Mouse (Mus musculus): ENCODE data around the gene Exoc4. TPM values are rescaled to one million over a fixed set of nuclear protein-coding genes. Genes with fewer than 3 reads are reported as not detected.
A peak's percentile ranks its signal among the peaks of the same experiment; 100 is the strongest.

Gene Exoc4
- total RNA-seq, 2 experiments from 2014 or later: 40.0 to 44.1 TPM

DNA sequence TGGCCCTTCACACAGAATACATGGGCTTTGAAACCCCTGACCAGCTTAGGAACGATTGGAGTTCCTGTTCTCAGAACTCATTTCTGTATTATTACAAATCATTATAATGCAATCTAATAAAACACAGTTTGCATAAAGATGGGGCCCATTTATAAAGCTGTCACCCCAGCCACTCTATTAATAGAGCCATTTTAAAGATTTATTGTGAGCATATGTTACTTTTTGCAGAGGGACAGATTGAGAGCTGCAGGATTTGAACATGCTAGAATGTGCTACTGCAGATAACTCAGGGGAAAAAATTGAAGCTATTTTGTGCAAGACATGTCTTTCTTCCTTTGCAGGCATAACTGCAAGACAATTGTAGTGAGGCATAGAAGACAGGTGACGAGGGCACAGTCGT is 485.1 kb downstream of the Exoc4 start:
- DNase-seq (ENCODE audit: low spot score in 2 of 2): no peak

DNA sequence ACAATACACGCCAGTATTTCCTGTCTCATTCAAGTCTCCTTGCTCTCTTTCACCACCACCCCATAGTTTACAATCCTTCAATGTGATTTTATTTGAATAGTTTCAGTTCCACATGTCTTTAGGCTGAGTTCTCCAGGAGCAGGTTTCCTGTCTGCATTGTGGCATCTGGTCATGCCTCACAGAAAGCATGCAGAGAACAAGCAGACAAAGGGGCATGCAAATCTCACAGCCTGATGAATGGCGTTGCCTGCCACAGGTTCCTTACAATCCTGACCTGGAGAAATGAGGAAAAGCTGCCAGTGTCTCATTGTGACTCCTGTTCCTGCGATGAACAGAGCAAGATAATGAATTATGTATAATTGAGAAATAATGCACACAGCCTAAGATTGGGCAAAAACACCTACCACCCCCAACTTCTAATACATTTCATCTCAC is 490.0 kb downstream of the Exoc4 start:
- no peak for DNase-seq (ENCODE audit: low spot score in 2 of 2)

DNA sequence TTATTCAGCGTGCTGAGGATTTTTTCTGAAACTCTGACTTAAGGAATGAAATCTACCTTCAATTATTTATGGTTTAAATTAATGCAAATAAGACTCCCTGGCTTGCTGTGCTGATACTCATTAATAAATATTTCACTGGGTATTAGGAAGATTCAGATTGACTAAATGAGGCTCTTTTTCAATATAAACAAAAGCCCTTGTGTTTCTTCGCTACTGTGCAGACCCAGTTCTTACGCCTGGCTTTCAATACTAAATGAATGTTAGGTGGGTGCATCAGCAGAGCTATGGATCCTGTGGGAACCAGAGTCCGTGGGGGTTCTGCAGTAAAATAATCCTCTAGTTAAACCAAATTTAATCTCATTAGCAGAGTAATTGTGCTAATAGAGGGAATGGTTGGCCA is 490.4 kb downstream of the Exoc4 start:
- no peak for DNase-seq (ENCODE audit: low spot score in 2 of 2)

DNA sequence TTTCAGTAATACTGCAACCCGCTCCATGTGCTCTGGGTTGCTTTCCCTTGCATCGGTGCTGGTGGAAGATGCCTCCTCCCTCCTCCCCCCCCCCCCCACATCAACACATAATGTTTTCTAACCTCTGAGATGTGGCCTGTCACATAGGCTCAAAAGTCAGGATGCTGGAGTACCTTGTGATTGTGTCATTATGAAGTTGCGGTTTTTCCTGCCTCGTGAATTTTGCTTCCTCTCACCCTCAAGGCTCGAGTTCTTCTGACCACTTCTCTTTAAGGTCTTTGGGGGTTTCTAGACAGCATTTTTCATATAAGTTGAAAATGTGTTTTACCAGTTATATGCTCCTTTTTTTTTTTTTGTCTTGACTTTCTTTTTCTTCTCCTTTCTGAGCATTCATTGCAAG is 507.1 kb downstream of the Exoc4 start:
- no peak for DNase-seq (ENCODE audit: low spot score in 2 of 2)

DNA sequence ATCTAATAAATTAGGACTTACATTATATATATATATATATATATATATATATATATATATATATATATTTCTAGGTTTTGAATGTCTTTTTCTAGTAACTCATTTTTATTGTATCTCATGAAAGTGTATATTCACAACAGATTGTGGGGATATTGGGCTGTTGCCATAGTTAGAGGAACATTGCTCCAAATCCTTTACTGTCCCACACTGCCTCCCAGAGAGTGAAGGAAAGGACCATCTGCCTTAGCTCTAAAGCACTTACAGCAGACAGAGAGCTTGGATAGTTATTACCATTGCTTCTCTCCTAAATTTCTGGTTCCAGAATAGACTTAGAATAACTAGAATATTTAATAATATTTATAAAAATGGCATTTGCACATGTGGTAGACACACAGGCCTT is 512.7 kb downstream of the Exoc4 start:
- no peak for DNase-seq (ENCODE audit: low spot score in 2 of 2)

DNA sequence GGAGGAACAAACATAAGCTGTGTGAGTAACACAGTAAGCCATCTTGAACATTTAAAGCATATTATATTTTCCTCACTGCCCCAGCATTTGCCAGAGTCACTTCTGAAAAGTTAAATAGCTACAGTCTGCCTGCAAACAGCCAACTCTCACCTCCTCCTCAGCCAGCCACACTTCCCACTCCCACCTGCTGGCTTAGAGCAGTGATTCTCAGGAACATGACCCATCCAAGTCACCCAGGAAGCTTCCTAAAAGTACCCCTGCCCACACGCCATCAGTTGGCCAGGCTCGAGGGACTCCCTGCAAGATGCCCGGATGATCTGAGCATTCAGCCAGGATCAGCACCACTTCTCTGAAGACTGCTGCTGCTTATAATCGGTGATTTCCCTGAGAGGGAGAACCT is 514.4 kb downstream of the Exoc4 start:
- no peak for DNase-seq (ENCODE audit: low spot score in 2 of 2)

DNA sequence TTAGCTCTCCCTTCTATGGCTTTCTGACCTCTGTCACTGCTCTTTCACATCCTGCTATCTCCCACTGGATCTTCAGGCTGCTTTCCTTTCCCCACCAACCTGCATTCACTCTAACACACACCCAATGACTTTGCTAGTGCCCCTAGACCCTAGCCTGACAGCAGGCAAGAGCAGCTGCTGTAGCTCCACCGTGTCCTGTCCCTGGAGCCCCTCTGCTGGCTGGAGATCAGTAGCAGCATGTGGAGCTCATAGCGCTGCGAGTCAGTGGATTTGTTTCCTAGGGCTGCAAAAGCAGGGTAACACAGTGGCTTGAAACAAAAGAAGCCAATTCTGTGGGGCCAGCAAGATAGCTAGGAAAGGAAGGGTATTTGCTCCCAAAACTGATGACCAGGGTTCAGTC is 515.1 kb downstream of the Exoc4 start:
- DNase-seq (ENCODE audit: low spot score in 2 of 2): no peak

DNA sequence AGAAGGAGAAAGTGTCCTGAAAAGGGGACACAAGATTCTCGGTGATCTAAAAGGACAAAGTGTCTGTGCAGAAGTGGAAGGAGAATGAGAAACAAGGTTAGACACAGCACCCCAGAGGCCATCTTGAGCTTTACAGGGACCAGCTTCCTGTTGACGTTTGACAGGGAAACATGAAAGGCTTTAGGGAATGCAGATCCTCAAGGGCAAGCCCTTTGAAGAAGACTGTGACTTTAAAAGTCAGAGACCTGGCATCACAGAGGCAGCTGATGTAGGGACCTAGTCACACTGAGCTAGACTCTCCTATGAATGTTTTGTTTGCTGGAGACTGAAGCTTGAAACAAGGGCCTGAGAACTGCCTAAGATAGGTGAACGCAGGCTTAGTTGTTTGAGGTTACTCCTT is 520.4 kb downstream of the Exoc4 start:
- DNase-seq (ENCODE audit: low spot score in 2 of 2): no peak

DNA sequence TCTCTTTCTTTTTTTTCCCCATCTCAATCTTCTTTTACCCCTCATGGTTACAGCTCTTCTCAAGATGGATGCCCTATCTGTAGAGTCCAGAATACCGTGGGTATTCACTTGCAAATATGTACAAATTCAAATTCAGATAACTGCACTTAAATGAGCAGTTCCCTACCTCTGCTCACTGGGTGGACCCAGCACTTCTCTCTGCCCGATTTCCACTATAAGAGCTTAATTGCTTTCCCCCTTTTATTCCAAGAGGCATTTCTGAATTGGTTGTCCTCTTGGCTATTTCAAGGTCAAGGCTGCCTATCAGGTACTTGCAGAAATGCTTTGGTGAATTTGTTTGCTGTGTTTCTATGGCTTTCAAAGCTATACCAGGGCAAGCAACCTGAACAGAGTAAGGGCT is 521.1 kb downstream of the Exoc4 start:
- DNase-seq (ENCODE audit: low spot score in 2 of 2): no peak

DNA sequence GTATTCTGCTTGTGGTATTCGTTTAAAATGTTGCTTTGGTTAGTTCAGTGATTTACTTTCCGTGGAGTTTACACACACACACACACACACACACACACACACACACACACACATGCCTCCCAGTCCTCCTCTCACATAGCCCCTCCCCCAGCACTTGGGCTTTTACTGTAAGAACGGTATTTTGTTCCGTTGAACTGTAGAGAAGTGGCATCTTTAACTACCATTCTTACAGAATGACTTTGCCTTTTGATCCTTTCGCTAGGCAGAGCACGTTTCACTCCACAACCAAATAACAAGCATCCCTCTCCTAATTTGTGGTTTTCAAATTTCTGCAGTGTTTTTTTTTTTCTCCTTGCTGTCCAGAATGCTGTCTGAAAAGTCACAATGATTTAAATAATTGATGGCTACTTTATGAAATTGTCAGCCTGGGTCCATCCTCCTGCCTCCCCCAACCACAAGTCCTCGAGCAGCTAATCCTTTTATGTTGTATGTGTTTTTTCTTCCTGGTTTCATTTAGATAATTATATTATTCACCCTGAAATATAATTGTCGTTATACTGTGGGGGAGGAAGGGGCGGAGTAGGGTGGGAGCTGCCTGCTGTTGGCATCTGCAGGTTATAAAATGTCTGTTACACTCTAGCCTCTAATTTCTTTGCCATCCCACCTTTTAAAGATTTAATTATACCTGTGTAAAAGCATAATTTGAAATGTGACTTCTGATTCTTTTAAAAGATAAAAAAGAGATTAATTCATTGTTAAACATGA is 523.8 kb downstream of the Exoc4 start:
- DNase-seq (ENCODE audit: low spot score in 2 of 2): no peak

DNA sequence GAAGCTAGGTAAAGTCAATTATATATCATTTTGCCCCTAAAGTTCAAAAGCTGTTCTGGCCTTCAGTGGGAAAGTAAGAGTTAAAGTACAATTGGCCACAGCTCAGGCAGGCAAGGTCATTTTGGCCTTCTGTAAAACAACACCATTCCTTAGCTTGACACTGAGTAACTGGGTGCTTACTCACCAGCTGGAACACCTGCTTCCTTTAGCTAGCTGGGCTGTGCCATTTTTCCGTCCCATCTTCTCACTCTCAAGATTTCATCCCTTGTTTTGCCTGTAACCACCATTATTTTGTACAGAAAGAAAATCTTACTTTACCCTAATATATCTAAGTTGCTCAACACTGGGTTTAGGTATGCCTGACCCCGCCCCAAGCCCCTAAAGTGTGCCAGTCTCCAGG is 543.7 kb downstream of the Exoc4 start:
- no peak for DNase-seq (ENCODE audit: low spot score in 2 of 2)

DNA sequence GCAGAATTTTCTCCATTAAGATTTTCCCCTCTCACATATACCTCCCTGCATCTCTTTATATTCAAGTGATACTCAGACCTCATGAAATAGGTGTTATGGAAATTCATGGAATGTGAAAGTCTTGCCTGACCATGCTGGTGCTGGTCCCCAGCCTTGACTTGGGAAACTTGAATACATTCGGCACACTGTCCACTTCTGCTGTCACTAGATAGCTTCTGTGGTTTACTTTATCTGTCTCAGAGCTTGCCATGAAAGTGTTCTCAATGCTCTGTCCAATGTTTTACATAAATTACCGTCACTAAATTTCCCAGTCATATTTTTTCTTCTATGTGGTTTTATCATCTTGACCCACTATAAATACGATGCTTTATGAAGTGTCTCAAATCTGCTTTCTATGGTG is 552.4 kb downstream of the Exoc4 start:
- no peak for DNase-seq (ENCODE audit: low spot score in 2 of 2)

DNA sequence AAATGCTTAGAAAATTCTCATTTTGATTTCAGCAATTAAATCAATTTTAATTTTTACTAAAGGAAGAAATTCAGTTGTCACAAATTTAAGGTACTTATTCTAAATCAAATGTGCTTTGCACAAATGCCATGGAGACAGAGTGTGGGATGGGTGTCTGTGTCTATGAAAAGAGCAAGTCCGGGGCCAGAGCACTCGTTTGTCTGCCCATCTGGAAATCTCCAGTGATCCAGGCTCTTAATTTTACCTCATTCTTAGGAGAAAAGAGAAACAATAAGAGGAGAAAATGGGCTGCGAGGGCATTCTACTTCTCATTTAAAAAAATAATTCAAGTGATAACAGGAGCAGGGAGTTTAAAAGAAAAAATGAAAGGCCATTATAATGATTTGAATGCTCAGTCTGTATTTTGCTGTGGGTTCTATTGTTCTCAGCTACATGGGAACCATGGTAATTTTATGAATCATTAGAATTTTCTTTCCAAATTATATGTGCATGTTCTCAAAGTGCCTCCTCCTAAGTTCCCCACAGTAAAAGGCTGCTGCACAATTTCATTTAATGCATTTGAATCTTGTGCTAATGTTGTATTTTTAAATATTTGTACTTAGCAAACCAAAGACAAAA is 554.7 kb downstream of the Exoc4 start:
- DNase-seq (ENCODE audit: low spot score in 2 of 2): no peak

DNA sequence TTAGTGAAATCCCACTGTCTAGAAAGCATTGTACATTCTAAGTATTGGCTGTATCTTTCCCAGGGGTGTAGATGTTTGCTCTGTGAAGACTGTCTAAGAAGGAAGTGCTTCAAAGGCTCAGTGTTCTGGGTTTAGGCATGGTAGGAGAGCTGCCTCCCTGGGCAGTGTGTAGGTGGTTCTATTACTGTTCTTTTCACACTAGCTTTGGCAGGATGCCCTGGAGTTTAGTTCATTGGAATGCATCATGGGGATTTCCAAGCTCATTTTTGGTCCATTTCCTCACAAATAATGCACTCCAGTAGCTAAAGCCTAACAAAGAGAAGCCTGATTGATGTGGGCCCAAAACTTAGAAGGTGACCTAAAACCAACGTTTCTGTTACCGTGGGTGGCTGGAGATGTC is 555.9 kb downstream of the Exoc4 start:
- DNase-seq (ENCODE audit: low spot score in 2 of 2): no peak

DNA sequence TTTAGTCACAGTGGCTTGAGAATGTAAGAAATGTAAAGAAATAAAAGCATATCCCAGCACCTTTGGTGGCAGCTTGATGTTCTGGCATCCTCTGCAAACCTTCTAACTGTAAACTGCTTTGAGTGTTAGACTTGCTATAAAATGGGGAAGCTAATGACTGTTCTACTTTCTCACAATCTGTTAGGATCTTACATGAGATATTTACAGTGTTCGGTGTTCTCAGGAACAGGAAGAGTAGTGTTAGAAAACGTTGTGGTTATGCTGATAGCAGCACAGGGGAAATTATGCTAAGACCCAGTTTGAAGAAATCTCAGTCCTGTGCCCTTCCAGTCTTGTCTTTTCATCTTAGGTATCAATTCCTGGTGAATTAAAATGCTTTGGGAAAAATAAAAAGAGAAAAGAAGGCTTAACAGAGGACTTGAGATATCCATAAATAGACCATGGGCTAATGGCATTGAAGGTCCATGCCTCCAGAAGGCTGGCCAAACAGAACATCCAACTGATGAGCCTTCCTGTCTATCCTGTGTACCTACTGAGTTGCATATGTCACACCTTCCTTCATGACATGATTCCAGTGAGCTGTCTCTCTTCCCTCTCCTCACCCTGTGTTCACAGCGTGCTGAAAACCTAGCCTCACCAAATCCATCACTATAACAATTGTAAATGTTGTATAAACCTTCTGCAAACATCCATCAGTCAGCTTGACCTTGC is 557.3 kb downstream of the Exoc4 start:
- no peak for DNase-seq (ENCODE audit: low spot score in 2 of 2)

DNA sequence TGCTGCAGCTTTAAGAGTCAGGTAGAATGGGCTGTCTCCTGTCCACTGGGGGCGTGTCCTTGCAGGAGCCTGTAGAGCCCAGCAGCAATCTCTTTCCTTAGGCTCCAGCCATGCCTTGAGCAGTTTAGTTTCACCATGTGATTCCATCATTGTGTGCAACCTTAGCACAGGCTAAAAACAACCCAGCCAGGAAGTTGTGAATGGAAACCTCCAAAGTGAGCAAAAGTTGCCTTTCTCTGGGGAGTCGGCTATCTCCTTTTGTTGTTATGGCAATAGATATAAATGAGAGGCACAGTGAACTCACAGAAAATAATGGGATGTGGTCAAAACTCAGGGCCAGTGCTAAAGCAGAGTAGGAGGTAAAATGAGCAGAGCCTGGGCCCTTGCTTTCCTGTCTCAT is 565.5 kb downstream of the Exoc4 start:
- no peak for DNase-seq (ENCODE audit: low spot score in 2 of 2)

DNA sequence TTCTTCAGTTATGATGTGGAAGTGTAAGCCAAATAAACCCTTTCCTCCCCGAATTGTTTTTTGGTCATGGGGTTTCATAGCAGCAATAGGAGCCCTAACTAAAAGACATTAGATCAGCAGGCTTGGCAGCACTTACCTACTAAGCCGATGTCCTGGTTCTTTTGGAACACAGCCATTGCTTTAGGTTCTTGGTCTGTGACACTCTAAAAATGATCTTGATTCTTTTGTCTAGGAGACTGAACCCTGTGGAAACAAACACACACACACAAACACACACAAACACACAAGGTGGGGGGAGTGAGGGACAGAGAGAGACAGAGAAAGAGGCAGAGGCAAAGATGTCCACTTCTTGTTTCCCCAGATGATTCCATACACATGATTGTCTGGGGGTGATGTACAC is 574.3 kb downstream of the Exoc4 start:
- DNase-seq (ENCODE audit: low spot score in 2 of 2): no peak

DNA sequence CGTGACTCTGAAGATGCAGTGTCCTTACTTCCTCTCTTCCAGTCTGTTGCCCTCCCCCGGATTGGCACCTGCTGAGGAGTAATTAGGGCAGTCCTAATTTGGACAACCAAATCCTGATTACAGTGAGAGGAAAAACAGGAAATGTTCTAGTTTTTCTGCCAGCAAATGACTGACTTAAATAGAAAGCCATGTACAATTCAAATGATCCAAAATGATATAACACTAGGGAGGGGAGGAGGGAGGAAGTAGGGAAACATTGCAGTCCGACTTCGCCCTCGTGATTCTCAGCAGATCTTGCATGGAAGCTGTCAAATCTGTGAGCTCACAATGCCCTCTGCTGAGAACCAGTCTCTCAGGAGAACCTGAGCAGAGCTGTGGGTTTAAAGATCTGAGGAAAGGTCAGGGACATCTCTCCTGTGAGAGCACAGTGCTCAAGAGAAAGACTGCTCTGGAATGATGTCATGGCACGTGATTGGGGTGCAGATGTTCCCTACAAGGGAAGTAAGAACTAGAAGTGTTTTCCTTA is 575.0 kb downstream of the Exoc4 start:
- peak; percentile 10 to 32 for DNase-seq (ENCODE audit: low spot score in 2 of 2)

DNA sequence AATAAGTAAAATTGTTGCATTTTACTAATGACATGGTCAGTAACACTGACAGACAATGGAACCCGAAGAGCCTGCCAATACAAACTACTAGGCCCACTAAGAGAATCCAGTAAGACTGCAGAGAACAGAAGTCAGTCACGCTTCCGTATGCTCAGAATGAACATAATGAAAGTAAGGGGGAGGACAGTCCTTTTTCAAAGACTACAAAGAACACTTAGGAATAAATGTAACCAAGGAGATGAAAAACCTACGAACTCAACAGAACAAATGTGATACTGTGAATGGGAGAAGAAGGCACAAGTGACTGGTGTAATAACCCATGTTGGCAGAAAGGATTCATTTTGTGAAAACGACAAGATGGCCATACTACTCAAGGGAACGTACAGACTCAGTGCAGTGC is 579.6 kb downstream of the Exoc4 start:
- no peak for DNase-seq (ENCODE audit: low spot score in 2 of 2)

DNA sequence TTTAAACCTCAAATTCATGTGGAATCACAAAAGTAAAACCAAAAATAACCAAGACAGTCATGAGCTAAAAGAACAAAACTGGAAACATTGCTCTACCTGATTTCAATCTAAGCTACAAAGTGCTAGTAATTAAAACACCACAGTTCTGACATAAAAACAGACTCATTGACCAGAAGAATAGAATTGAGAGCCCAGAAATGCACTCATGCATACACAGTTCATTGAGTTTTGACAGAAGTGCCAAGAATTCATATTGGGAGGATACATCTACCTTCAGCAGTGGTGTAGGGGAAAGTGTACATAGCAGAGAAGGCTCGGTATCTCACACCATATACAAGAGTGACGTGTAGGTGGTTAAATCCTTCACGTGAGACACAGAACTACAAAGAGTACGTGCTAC is 580.4 kb downstream of the Exoc4 start:
- no peak for DNase-seq (ENCODE audit: low spot score in 2 of 2)

DNA sequence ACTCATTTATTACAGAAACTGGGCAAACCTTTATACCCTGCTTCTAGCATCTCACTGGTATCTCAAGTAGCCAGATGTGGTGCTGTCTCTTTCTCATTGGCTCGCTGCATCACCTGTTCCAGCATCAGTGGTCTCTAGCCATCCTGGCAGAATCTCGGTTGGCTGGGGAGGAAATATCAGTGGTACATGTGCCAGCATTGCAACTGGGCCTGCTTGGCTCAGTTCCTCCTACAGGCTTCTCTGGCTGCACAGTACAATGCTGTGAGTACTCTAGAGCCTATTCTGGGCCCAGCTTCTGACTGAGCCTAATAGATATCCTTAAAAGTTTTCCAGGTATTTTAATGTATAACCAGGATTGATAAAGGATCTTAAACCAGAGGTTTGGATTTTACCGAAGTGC is 582.4 kb downstream of the Exoc4 start:
- DNase-seq (ENCODE audit: low spot score in 2 of 2): no peak

DNA sequence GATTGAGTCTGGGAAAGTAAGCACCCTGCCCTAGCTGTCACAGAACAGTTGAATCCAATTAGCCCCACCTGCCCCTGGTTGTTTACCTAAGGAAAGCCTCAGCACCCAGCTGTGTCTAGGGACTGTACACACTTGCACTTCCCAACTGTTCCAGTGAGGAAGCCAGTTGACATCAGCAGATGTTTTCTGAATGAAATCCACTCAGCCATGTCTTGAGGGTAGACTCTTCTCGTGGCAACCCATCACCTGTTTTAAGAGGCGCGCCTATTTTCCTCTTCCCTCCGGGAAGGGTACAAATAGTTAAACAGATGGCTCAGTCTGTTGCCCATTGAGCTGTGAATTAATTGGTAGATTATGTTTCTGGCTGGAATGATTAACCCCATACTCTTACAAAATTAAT is 584.1 kb downstream of the Exoc4 start:
- no peak for DNase-seq (ENCODE audit: low spot score in 2 of 2)

All from adrenal gland, adult 18-20 months (tissue).